Mouse (Mus musculus) heart, postnatal 0 days (tissue): ENCODE data around the gene Acyp1. TPM values are rescaled to one million over a fixed set of nuclear protein-coding genes. Genes with fewer than 3 reads are reported as not detected.
A peak's percentile ranks its signal among the peaks of the same experiment; 100 is the strongest.

Experiments used
- ATAC-seq: fragments of 200-750 bp; cut with Nextera tagmentation; 2 replicates; pipeline ENCODE4 v1.8.0; 2017; ENCODE audit warnings: low read depth, moderate number of reproducible peaks, moderate library complexity; ENCODE audit not compliant: insufficient read depth
- DNase-seq: peaks from one replicate; pipeline ENCODE4 v3.0.0-alpha.2; 2016; ENCODE audit warnings: low spot score
- H3K27ac ChIP-seq: fragments of 300-500 bp; sonication (generic); 2 replicates; pipeline ENCODE4 v1.5.1; 2014; ENCODE audit warnings: low read depth, mild to moderate bottlenecking
- H3K27me3 ChIP-seq: fragments of 300-500 bp; sonication (generic); 2 replicates; pipeline ENCODE4 v1.6.1; 2014; ENCODE audit warnings: low read length, mixed read lengths; ENCODE audit not compliant: control insufficient read depth, insufficient read depth
- H3K36me3 ChIP-seq: fragments of 300-500 bp; sonication (generic); replicated peaks from 2 replicates; pipeline ENCODE4 v1.6.1; 2014; ENCODE audit warnings: low read length, mixed read lengths; ENCODE audit not compliant: control insufficient read depth, insufficient read depth
- H3K4me1 ChIP-seq: fragments of 300-500 bp; sonication (generic); 2 replicates; pipeline ENCODE4 v1.6.1; 2014; ENCODE audit warnings: antibody characterized with exemption; ENCODE audit not compliant: control insufficient read depth, insufficient read depth
- H3K4me2 ChIP-seq: fragments of 300-500 bp; sonication (generic); 2 replicates; pipeline ENCODE4 v1.6.1; 2014; ENCODE audit warnings: low read depth, mild to moderate bottlenecking, low read length, moderate library complexity
- H3K4me3 ChIP-seq: fragments of 300-500 bp; sonication (generic); 2 replicates; pipeline ENCODE4 v1.5.1; 2014; ENCODE audit warnings: low read depth, low read length
- H3K9ac ChIP-seq: fragments of 300-500 bp; sonication (generic); replicated peaks from 2 replicates; pipeline ENCODE4 v1.6.1; 2014; ENCODE audit warnings: low read depth, low read length, mixed read lengths
- H3K9me3 ChIP-seq: fragments of 300-500 bp; sonication (generic); replicated peaks from 2 replicates; pipeline ENCODE4 v1.6.1; 2016; ENCODE audit warnings: low read length; ENCODE audit not compliant: control insufficient read depth
- CTCF ChIP-seq: IDR thresholded peaks from 2 replicates; pipeline ENCODE4 v1.5.1; 2016; ENCODE audit warnings: antibody characterized with exemption, control low read depth, low read depth
- EP300 ChIP-seq: IDR thresholded peaks from 2 replicates; pipeline ENCODE4 v1.6.1; 2016; ENCODE audit warnings: antibody characterized with exemption, low read depth
- WGBS: fragments of 180-500 bp; shearing (Covaris S2); extraction: QIAGEN DNeasy Blood & Tissue Kit; methylation state at CpG from one replicate; pipeline ENCODE4 v1.1.7; 2014; 5-methylcytosine and 5-hydroxymethylcytosine counted together
- polyA plus RNA-seq: library from polyadenylated mRNA; unstranded; fragments of >200 nt; fragmentation: Nextera tagmentation; extraction: Ambion mirVana; gene quantifications from 2 replicates; pipeline ENCODE4 v1.2.1, GENCODE M21; 2015
- total RNA-seq: library from RNA; depleted of rRNA; stranded (reverse); fragments of >200 nt; gene quantifications from 2 replicates; pipeline ENCODE4 v1.2.3, GENCODE M21; 2014; ENCODE audit warnings: low replicate concordance; rRNA removed

Acyp1 gene
- 18.1 and 64.2 TPM in 2 replicates for total RNA-seq
- polyA plus RNA-seq, result 59.8 and 72.1 TPM in 2 replicates

GRCm38 (mm10) chr12:85287809-85288485 is at the start of gene Acyp1:
Gene Acyp1, minus strand, starts transcription at chr12:85288438.
- no peak for DNase-seq

DNA sequence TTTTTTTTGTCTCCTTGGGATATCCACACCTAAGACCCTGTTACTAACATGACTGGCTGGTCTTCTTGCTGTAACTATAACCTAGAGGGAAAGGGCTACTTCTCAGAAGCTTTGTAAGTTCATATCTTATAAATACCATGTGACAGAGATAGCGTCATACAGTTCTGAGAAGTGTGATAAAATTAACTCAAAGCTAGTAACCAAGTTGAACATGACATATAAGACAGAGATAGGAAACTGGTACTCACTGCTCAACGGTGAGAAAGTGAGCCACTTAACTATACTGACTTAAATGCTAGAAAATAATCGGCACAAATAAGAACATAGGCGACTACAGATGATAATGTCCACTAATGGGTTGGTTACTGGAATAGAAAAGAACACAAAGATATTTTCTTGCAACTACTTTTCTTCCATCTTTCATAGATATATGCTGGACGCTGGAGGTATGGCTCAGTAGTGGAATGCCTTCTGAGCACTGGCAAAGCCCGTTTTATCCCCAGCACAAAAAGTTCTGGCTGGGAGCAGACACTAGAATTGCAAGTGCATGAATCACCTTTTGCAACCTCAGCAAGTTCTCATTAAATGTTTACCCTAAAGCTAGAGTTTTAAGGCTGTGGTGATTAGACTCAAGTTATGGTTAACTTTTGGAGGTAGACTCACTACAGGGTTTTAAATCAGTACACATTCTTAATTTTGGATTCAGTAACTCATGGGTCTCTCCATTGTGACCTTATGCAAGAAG is 49.5 kb upstream of the Acyp1 start:
- Histone ChIP-seq H3K9me3 (no peaks in the 10 kb centered on the region), H3K36me3 (peaks cover 51% of the 10 kb centered on the region), H3K27ac (peak overlapping the region; percentile 20; the same call in 1 of the 2 replicates), H3K4me2 (peak overlapping the region; percentile 68), H3K27me3 (no peaks in the 10 kb centered on the region), H3K4me1 (peaks cover 19% of the 10 kb centered on the region), H3K9ac (no peak overlapping the region), H3K4me3 (peak overlapping the region; percentile 94)
- TF ChIP-seq EP300 (no peak), CTCF (no peak)
- no peak for DNase-seq
- 38% methylated on average over 6 of the region's 6 CpGs for WGBS
- no peak for ATAC-seq

More at GRCm38 (mm10) chr12:85287809-85288485, at the start of gene Acyp1:
- peak within 1 kb of the TSS; percentile 53 for H3K4me3 ChIP-seq
- 11% methylated on average over 21 of the region's 21 CpGs for WGBS
- peak within 1 kb of the TSS; percentile 82 for H3K27ac ChIP-seq
- no peaks in the 10 kb centered on the region for H3K9me3 ChIP-seq
- ATAC-seq, result peak; percentile 52
- TF ChIP-seq CTCF (no peak), EP300 (no peak)
- peak within 1 kb of the TSS; percentile 37 for H3K9ac ChIP-seq
- H3K36me3 ChIP-seq, result no peaks in the 10 kb centered on the region
- peaks cover 19% of the 10 kb centered on the region for H3K4me1 ChIP-seq
- H3K27me3 ChIP-seq, result no peaks in the 10 kb centered on the region
- H3K4me2 ChIP-seq, result peak within 1 kb of the TSS; percentile 69

- H3K27me3 ChIP-seq, result no peaks in the 10 kb centered on the region
- no peak overlapping the region for H3K27ac ChIP-seq
- DNase-seq, result no peak
- ATAC-seq, result no peak
- no peak overlapping the region for H3K4me2 ChIP-seq
- no peaks in the 10 kb centered on the region for H3K9me3 ChIP-seq
- no peak overlapping the region for H3K9ac ChIP-seq
- H3K4me3 ChIP-seq, result no peak overlapping the region
- 84% methylated on average over 7 of the region's 7 CpGs for WGBS
- H3K36me3 ChIP-seq, result peaks cover 88% of the 10 kb centered on the region
- TF ChIP-seq CTCF, result no peak
- TF ChIP-seq EP300, result no peak
- no peaks in the 10 kb centered on the region for H3K4me1 ChIP-seq
Observed at GRCm38 (mm10) chr12:85330153-85330552, 41.9 kb upstream of the Acyp1 start.

GRCm38 (mm10) chr12:85308651-85309050 is 20.4 kb upstream of the Acyp1 start:
- Histone ChIP-seq H3K4me2 (no peak overlapping the region), H3K4me1 (no peaks in the 10 kb centered on the region), H3K36me3 (peaks cover 97% of the 10 kb centered on the region), H3K9me3 (no peaks in the 10 kb centered on the region), H3K27me3 (no peaks in the 10 kb centered on the region), H3K9ac (no peak overlapping the region), H3K4me3 (no peak overlapping the region), H3K27ac (0 out of 2 replicates have a peak overlapping the region, but pooled peaks have one; percentile 26)
- WGBS, result 33% methylated on average over 3 of the region's 3 CpGs
- ATAC-seq (peak; percentile 78), DNase-seq (no peak)
- TF ChIP-seq EP300 (no peak), CTCF (no peak)

DNA sequence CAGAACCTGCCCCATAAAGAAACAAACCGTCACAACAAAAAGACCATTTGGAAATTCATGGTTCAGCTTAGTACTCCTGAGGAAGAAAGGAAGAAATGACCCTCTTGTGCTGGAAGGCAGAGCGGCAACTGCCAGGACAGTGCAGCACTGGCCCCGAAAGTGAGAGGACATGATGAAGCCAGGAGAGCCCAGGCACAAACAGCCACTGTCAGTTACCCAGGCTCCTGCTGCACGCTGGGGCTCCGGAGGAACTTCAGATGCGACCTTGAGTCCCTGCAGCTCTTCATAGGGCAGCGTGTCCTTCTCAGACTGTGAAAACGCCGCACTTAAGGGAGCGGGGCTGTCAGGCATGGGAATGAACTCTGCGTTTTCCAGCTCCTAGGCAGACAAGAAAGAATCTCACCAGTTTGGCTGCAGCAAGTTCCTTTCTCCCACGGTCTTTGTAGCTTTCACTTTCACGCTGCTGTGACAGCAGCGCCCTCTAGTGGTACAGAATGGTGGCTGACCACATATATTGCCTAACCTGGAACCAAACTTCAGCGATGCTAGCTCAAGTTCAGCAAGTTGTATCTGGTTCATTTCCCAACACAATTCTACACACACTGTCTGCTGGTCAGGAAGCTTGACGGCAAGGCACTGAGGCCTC is 17.1 kb upstream of the Acyp1 start:
- Histone ChIP-seq H3K27ac (peak overlapping the region; percentile 60), H3K4me3 (peak overlapping the region; percentile 18), H3K9me3 (no peaks in the 10 kb centered on the region), H3K36me3 (peaks cover 96% of the 10 kb centered on the region), H3K4me1 (no peaks in the 10 kb centered on the region), H3K4me2 (peak overlapping the region; percentile 45), H3K9ac (0 out of 2 replicates have a peak overlapping the region, but pooled peaks have one; percentile 15), H3K27me3 (no peaks in the 10 kb centered on the region)
- peak; percentile 90 for DNase-seq
- peak; percentile 69 for ATAC-seq
- WGBS, result 28% methylated on average over 16 of the region's 16 CpGs
- TF ChIP-seq EP300 (no peak), CTCF (peak; percentile 99)
